Mouse (Mus musculus) heart, embryonic 15.5 days (tissue): ENCODE measurements around the gene Nsd2. TPM values are rescaled to one million over a fixed set of nuclear protein-coding genes. Genes with fewer than 3 reads are reported as not detected.

Experiments
- ATAC-seq: fragments of 200-750 bp; cut with Nextera tagmentation; replicated peaks from 2 replicates; pipeline ENCODE4 v1.8.0; 2017; ENCODE audit warnings: low read depth, moderate TSS enrichment; ENCODE audit not compliant: insufficient number of reproducible peaks, insufficient read depth, low FRiP score
- H3K27ac ChIP-seq: fragments of 300-500 bp; sonication (generic); 2 replicates; pipeline ENCODE4 v1.5.1; 2015; ENCODE audit warnings: mild to moderate bottlenecking, inconsistent platforms
- H3K27me3 ChIP-seq: fragments of 300-500 bp; sonication (generic); 2 replicates; pipeline ENCODE4 v1.6.1; 2015; ENCODE audit warnings: inconsistent platforms
- H3K36me3 ChIP-seq: fragments of 300-500 bp; sonication (generic); 2 replicates; pipeline ENCODE4 v1.6.1; 2015; ENCODE audit warnings: mild to moderate bottlenecking, inconsistent platforms
- H3K4me1 ChIP-seq: fragments of 300-500 bp; sonication (generic); replicated peaks from 2 replicates; pipeline ENCODE4 v1.6.1; 2015; ENCODE audit warnings: inconsistent platforms
- H3K4me2 ChIP-seq: fragments of 300-500 bp; sonication (generic); 2 replicates; pipeline ENCODE4 v1.6.1; 2015; ENCODE audit warnings: inconsistent platforms, mild to moderate bottlenecking, moderate library complexity
- H3K4me3 ChIP-seq: fragments of 300-500 bp; sonication (generic); 2 replicates; pipeline ENCODE4 v1.5.1; 2015; ENCODE audit warnings: mild to moderate bottlenecking, inconsistent platforms
- H3K9ac ChIP-seq: fragments of 300-500 bp; sonication (generic); 2 replicates; pipeline ENCODE4 v1.6.1; 2015; ENCODE audit warnings: mild to moderate bottlenecking, inconsistent platforms
- H3K9me3 ChIP-seq: fragments of 300-500 bp; sonication (generic); replicated peaks from 2 replicates; pipeline ENCODE4 v1.6.1; 2016; ENCODE audit warnings: inconsistent platforms
- WGBS: fragments of 180-500 bp; shearing (Covaris S2); methylation state at CpG from one replicate; pipeline ENCODE4 v1.1.7; 2015; ENCODE audit warnings: mixed read lengths; 5-methylcytosine and 5-hydroxymethylcytosine counted together
- polyA plus RNA-seq: library from polyadenylated mRNA; unstranded; fragments of >200 nt; fragmentation: Nextera tagmentation; extraction: Ambion mirVana; gene quantifications from 2 replicates; pipeline ENCODE4 v1.2.1, GENCODE M21; 2015

Gene Nsd2
- polyA plus RNA-seq, 1 experiment from 2014 or later = 25.3 TPM

DNA sequence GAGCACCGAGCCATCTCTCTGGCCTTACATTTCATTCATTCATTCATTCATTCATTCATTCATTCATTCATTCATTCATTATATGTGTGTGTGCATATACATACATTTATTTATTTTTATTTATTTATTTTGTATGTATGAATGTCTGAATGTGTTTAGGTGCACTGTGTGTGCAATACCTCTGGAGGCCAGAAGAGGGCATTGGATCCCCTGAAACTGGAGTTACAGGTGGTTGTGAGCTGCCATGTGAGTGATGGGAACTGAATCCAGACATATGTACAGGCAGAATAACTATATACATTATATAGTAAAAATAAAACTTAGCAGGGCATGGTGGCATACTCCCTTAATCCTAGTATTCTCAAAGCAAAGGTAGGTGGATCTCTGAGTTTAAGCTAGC is 32.6 kb downstream of the Nsd2 start:
- H3K27me3 ChIP-seq = no peaks in the 10 kb centered on the region
- H3K4me2 ChIP-seq = no peak overlapping the region
- H3K4me3 ChIP-seq = no peak overlapping the region
- no peaks in the 10 kb centered on the region for H3K9me3 ChIP-seq
- H3K36me3 ChIP-seq = peaks cover 36% of the 10 kb centered on the region
- H3K9ac ChIP-seq = no peak overlapping the region
- no peaks in the 10 kb centered on the region for H3K4me1 ChIP-seq
- no peak overlapping the region for H3K27ac ChIP-seq
- 100% methylated on average over 1 of the region's 1 CpGs for whole genome bisulfite sequencing
- ATAC-seq = no peak

DNA sequence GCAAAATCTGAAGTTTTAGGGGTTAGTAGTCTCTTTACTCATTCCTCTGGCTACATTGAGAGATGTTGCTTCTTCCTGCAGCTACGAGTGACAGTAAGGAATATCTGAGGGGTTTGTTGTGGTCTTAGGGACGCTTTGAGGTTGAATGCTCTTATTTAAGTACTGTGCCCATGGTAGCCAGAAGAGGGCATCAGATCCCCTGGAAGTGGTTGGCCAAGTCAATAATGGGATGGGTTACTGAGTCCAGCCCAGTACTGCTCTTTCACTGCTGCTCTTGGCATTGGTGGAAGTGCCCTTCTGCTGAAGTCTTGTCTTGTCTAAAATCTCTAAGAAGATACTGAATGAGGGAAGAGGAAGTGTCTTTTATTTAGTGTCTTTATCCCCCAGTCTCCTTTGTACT is 33.5 kb downstream of the Nsd2 start:
- Histone ChIP-seq H3K4me1 (no peaks in the 10 kb centered on the region), H3K27ac (no peak overlapping the region), H3K4me2 (no peak overlapping the region), H3K9ac (no peak overlapping the region), H3K4me3 (no peak overlapping the region), H3K36me3 (peaks cover 46% of the 10 kb centered on the region), H3K27me3 (no peaks in the 10 kb centered on the region), H3K9me3 (no peaks in the 10 kb centered on the region)
- no peak for ATAC-seq
- WGBS = 74% methylated on average over 2 of the region's 2 CpGs

DNA sequence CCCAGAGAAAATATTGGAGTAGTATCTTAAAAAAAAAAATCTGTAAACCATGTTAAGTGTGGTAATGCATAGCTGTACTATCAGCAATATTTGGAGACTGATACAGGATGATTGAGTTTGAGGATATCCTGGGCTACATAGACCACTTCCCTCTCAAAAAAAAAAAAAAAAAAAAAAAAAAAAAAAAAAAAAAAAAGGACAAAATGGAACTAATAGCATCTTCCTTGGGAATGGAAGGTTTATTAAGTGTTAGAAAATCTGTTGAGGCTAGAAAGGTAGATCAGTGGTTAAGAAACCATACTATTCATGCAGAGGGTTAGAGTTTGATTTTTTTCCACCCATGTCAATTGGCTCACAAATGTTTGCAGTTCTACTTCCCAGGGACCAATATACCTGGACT is 37.2 kb downstream of the Nsd2 start:
- Histone ChIP-seq H3K9me3 (no peaks in the 10 kb centered on the region), H3K4me1 (no peaks in the 10 kb centered on the region), H3K4me3 (no peak overlapping the region), H3K4me2 (no peak overlapping the region), H3K9ac (no peak overlapping the region), H3K27ac (no peak overlapping the region), H3K27me3 (no peaks in the 10 kb centered on the region), H3K36me3 (peaks cover 78% of the 10 kb centered on the region)
- ATAC-seq = no peak

DNA sequence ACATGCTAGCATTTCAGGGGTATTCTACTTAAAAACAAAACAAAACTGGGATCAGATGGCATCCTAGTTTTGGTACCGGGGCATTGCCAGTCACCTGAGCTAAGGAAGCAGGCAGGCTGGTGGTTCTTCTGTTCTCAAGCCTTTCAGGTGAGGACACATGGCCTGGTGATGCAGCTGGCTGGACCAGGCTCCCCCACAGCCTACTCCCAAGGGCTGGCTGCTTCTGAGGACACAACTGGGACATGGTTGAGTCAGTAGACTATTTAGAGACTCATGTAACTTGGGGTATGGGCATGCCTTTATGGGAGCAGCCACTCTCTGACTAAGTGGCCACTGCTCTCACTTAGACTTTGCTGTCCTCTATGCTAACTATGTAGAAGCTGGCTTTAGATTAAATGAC is 54.9 kb downstream of the Nsd2 start:
- peaks cover 48% of the 10 kb centered on the region for H3K36me3 ChIP-seq
- WGBS = 95% methylated on average over 1 of the region's 1 CpGs

DNA sequence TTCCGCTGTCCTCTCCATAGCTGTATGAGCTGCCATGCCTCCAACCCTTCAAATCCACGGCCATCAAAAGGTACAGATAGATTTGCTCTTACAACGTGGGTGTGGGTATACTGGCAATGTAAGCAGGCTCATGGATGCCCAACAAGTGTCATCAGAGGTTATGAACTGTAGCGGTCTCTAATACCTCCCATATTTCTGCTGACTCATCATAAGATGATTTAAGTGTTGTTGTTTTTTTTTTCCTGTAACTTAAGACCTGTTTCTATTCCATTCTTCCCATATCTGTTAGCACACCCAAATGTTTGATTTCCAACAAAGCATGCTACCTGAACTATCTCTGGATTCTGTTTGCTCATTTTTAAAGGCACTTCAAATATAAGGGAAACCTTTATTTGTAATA is 60.6 kb downstream of the Nsd2 start:
- no peak overlapping the region for H3K4me3 ChIP-seq
- H3K27ac ChIP-seq = no peak overlapping the region
- no peak overlapping the region for H3K4me2 ChIP-seq
- 92% methylated on average over 4 of the region's 4 CpGs for whole genome bisulfite sequencing
- peaks cover 75% of the 10 kb centered on the region for H3K36me3 ChIP-seq
- H3K27me3 ChIP-seq = no peaks in the 10 kb centered on the region
- no peak for ATAC-seq
- no peaks in the 10 kb centered on the region for H3K4me1 ChIP-seq
- no peak overlapping the region for H3K9ac ChIP-seq
- no peaks in the 10 kb centered on the region for H3K9me3 ChIP-seq

More for the DNA sequence above, 54.9 kb downstream of the Nsd2 start:
- no peak for ATAC-seq
- Histone ChIP-seq H3K27ac (no peak overlapping the region), H3K9ac (no peak overlapping the region), H3K9me3 (no peaks in the 10 kb centered on the region), H3K27me3 (no peaks in the 10 kb centered on the region), H3K4me3 (no peak overlapping the region), H3K4me1 (no peaks in the 10 kb centered on the region), H3K4me2 (no peak overlapping the region)

DNA sequence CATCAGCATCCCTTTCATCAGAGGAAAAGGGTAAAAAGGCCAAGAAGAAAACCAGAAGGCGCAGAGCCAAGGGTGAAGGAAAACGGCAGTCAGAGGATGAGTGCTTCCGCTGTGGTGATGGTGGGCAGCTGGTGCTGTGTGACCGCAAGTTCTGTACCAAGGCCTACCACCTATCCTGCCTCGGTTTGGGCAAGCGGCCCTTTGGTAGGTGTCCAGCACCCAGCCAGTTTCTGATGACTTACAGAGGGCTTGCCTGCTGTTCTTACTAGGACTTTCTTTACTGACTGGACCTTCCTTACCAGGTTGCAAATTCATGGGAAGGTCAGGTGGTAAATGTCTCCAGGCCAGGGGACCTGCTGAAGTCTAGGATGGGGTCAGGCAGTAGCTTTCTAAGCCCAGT is 72.9 kb downstream of the Nsd2 start:
- H3K4me2 ChIP-seq = no peak overlapping the region
- no peak for ATAC-seq
- H3K36me3 ChIP-seq = peaks cover 94% of the 10 kb centered on the region
- H3K9me3 ChIP-seq = no peaks in the 10 kb centered on the region
- H3K4me1 ChIP-seq = no peaks in the 10 kb centered on the region
- H3K27me3 ChIP-seq = no peaks in the 10 kb centered on the region
- H3K4me3 ChIP-seq = no peak overlapping the region
- H3K27ac ChIP-seq = no peak overlapping the region
- H3K9ac ChIP-seq = no peak overlapping the region
- WGBS = 88% methylated on average over 6 of the region's 6 CpGs

DNA sequence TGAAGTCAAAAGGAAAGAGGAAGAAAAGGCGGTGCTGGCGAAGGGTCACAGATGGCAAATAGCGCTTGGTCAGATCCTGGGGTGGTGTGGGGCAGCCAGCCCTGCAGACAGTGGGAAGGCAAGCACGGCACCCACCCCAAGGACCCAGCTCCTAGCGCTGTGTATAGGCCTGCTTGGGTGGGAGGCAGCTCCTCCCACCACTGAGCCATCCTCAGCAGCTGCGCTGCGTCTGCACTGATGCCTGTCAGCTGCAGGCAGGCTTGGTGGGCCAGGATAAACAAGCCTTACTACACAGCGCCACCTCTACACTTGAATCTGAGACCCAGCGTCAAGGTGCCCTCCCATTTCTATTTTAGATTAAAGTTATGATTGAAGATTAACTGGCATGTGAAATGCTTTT is 74.6 kb downstream of the Nsd2 start:
- no peak overlapping the region for H3K4me3 ChIP-seq
- no peaks in the 10 kb centered on the region for H3K27me3 ChIP-seq
- no peaks in the 10 kb centered on the region for H3K4me1 ChIP-seq
- no peak for ATAC-seq
- no peak overlapping the region for H3K4me2 ChIP-seq
- peaks cover 94% of the 10 kb centered on the region for H3K36me3 ChIP-seq
- no peak overlapping the region for H3K9ac ChIP-seq
- H3K9me3 ChIP-seq = no peaks in the 10 kb centered on the region
- no peak overlapping the region for H3K27ac ChIP-seq
- WGBS = 82% methylated on average over 9 of the region's 9 CpGs

DNA sequence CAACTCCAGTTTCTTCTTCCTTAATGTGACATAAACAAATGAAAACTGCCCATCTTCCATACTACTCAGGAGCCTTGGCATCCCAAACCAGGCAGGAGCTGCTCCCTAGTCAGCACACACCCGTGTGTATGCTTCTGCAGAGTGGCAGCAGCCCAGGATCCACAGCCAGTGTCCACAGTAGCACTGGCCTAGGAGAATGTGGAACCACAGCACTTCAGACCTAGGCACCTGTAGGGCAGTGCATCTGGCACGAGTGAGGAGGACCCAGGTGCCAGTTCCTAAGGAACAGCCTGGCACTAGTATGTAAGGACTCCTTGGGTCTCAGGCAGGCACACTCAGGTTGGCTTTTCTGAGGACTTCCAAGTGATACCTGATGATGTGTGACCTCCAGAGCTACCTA is 76.6 kb downstream of the Nsd2 start:
- Histone ChIP-seq H3K27ac (no peak overlapping the region), H3K4me3 (no peak overlapping the region), H3K9ac (no peak overlapping the region), H3K4me1 (no peaks in the 10 kb centered on the region), H3K4me2 (no peak overlapping the region), H3K27me3 (no peaks in the 10 kb centered on the region), H3K36me3 (peaks cover 98% of the 10 kb centered on the region), H3K9me3 (no peaks in the 10 kb centered on the region)
- 80% methylated on average over 2 of the region's 2 CpGs for WGBS
- no peak for ATAC-seq

DNA sequence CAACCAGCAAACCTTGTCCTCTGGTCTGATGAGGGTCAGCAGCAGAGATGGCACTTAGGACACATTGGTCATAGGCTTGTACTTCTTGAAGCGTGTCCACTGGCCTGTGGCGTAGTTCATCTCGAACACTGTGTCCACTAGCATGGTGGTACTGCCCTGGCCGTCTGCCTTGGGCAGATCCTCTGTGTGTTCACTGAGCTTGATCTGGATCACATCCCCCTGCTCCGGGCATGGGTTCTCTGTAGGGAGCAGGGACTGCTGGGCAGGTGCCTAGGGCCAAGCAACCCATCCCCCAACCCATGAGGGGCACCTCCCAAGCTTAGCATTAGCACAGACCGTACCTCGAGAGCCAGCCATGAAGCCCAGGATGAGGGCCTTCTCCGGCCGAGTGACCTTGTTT is 78.1 kb downstream of the Nsd2 start:
- Histone ChIP-seq H3K4me2 (no peak overlapping the region), H3K4me3 (no peak overlapping the region), H3K4me1 (0 out of 2 replicates have a peak, but pooled peaks cover 4% of the 10 kb centered on the region), H3K9me3 (no peaks in the 10 kb centered on the region), H3K36me3 (peaks cover 90% of the 10 kb centered on the region), H3K27ac (no peak overlapping the region), H3K9ac (no peak overlapping the region), H3K27me3 (no peaks in the 10 kb centered on the region)
- 89% methylated on average over 9 of the region's 9 CpGs for WGBS
- no peak for ATAC-seq

DNA sequence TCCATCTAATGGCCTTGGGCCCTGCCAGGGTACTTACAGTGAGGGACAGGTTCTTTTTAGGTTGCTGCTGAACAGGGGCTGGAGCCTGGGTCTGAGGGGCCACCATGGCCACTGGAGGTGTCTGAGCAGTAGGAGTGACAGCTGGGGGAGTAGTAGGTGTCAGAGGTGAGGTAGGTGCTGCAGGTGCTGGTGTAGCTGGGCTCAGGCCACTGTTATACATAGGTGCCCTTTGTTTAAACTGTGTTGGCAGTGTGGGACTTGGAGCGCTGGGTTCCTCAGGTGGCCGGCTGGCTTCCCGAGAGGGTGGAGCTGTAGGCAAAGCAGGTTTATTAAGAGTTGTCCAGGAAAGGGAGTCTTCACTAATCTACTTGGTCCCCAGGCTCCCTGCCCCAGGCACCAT is 78.7 kb downstream of the Nsd2 start:
- H3K36me3 ChIP-seq = peaks cover 84% of the 10 kb centered on the region
- no peak overlapping the region for H3K4me2 ChIP-seq
- no peaks in the 10 kb centered on the region for H3K27me3 ChIP-seq
- 87% methylated on average over 3 of the region's 3 CpGs for WGBS
- no peak for ATAC-seq
- H3K4me1 ChIP-seq = 0 out of 2 replicates have a peak, but pooled peaks cover 4% of the 10 kb centered on the region
- H3K9ac ChIP-seq = no peak overlapping the region
- no peaks in the 10 kb centered on the region for H3K9me3 ChIP-seq
- H3K27ac ChIP-seq = no peak overlapping the region
- no peak overlapping the region for H3K4me3 ChIP-seq

DNA sequence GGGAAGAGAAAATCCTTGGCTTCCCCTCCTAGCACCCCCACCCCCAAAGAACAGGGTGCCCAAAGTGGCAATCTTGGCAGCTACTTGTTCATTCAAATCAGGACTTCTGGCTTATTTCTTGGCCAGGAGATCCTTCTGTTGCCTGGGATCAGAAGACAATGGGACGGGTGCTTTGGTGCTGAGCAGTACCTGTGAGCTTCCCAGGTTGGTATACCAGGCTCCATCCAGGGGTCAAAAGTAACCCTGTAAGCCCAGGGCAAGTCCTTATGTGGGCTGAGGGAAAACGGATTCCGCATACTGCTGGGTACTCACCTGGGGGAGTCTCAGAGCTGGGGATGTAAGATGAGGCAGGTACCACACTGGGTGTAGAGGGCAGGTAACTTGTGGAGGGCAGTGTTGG is 79.6 kb downstream of the Nsd2 start:
- H3K4me1 ChIP-seq = 0 out of 2 replicates have a peak, but pooled peaks cover 4% of the 10 kb centered on the region
- no peaks in the 10 kb centered on the region for H3K9me3 ChIP-seq
- no peak for ATAC-seq
- no peak overlapping the region for H3K9ac ChIP-seq
- no peak overlapping the region for H3K27ac ChIP-seq
- H3K27me3 ChIP-seq = no peaks in the 10 kb centered on the region
- peaks cover 76% of the 10 kb centered on the region for H3K36me3 ChIP-seq
- no peak overlapping the region for H3K4me3 ChIP-seq
- no peak overlapping the region for H3K4me2 ChIP-seq
- WGBS = 90% methylated on average over 3 of the region's 3 CpGs

DNA sequence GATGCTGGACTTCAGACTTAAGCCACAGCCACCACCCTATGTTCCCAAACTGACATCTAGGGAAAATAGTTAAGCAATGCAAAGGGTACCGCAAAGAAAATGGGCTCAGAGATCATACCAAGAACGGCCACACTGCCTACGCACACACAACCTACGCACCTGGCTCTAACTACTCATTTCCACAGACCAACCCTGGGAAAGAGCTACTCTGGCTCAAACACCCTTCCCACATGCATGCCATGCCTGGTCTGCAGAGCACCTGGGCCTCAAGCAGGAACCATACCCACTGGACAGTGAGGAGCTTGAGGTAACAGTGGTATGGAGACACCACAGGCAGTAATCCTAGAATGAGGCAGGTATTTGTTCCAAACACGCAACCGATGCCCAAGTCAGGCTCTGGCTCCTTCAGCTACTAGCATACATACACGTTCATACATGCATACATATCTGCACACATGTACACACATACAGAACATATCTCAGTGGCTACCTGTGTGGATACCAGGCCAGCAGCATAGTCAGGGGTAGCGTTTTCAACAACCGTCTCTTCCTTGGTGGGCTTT is 80.3 kb downstream of the Nsd2 start:
- no peak overlapping the region for H3K9ac ChIP-seq
- H3K27ac ChIP-seq = no peak overlapping the region
- H3K4me2 ChIP-seq = no peak overlapping the region
- 96% methylated on average over 9 of the region's 9 CpGs for WGBS
- no peak overlapping the region for H3K4me3 ChIP-seq
- H3K27me3 ChIP-seq = no peaks in the 10 kb centered on the region
- ATAC-seq = no peak
- peaks cover 69% of the 10 kb centered on the region for H3K36me3 ChIP-seq
- H3K9me3 ChIP-seq = no peaks in the 10 kb centered on the region
- 0 out of 2 replicates have a peak, but pooled peaks cover 4% of the 10 kb centered on the region for H3K4me1 ChIP-seq
